Mouse (Mus musculus) MEL (cell line): Measurements from ENCODE around the gene Agpat4. TPM values are rescaled to one million over a fixed set of nuclear protein-coding genes. Genes with fewer than 3 reads are reported as not detected.

ENCODE experiments used
- DNase-seq: peaks from one replicate; pipeline ENCODE4 v3.0.0; 2011; ENCODE audit warnings: low read depth, low spot score
- H3K27ac ChIP-seq: 2 replicates; pipeline ENCODE4 v1.5.1; 2012; ENCODE audit warnings: low read depth, mild to moderate bottlenecking, control low read depth, low read length, moderate library complexity; ENCODE audit not compliant: control insufficient read depth
- H3K27me3 ChIP-seq, 2 experiments: fragments of 150-350 bp in 1 of 2; sonication (generic) in 1 of 2; 2 replicates each; pipeline ENCODE4 v1.6.1; 2012; ENCODE audit warnings: low read length in 2 of 2, mild to moderate bottlenecking in 2 of 2, improper control_type of control experiment in 1 of 2, moderate library complexity in 1 of 2; ENCODE audit not compliant: insufficient read depth in 2 of 2, control insufficient read depth in 1 of 2
- H3K36me3 ChIP-seq, 2 experiments: 2 replicates each; pipeline ENCODE4 v1.6.1; 2012 to 2014; ENCODE audit warnings: low read length in 2 of 2, improper control_type of control experiment in 1 of 2, inconsistent platforms in 1 of 2, mild to moderate bottlenecking in 1 of 2; ENCODE audit not compliant: insufficient read depth in 2 of 2, control insufficient read depth in 1 of 2
- H3K4me1 ChIP-seq, 2 experiments: fragments of 150-350 bp in 1 of 2; sonication (generic) in 1 of 2; 2 replicates each; pipeline ENCODE4 v1.6.1; 2012; ENCODE audit warnings: low read length in 2 of 2, improper control_type of control experiment in 1 of 2, mild to moderate bottlenecking in 1 of 2; ENCODE audit not compliant: insufficient read depth in 2 of 2, control insufficient read depth in 1 of 2
- H3K4me3 ChIP-seq, 2 experiments: fragments of 150-350 bp in 1 of 2; sonication (generic) in 1 of 2; 2 replicates each; pipeline ENCODE4 v1.5.1; 2012; ENCODE audit warnings: low read depth in 2 of 2, low read length in 2 of 2, mild to moderate bottlenecking in 2 of 2, moderate library complexity in 2 of 2, control low read depth in 1 of 2, improper control_type of control experiment in 1 of 2; ENCODE audit not compliant: control insufficient read depth in 1 of 2, insufficient read depth in 1 of 2
- H3K79me2 ChIP-seq: 2 replicates; pipeline ENCODE4 v1.6.1; 2012; ENCODE audit warnings: mild to moderate bottlenecking, low read length, moderate library complexity; ENCODE audit not compliant: control insufficient read depth, poor library complexity, insufficient read depth
- H3K9ac ChIP-seq: 2 replicates; pipeline ENCODE4 v1.6.1; 2012; ENCODE audit warnings: low read depth, mild to moderate bottlenecking, control low read depth, low read length, moderate library complexity; ENCODE audit not compliant: control insufficient read depth, poor library complexity, severe bottlenecking
- H3K9me3 ChIP-seq: fragments of 150-350 bp; sonication (generic); replicated peaks from 2 replicates; pipeline ENCODE4 v1.6.1; 2012; ENCODE audit warnings: mild to moderate bottlenecking, low read length, improper control_type of control experiment, moderate library complexity; ENCODE audit not compliant: insufficient read depth
- CHD1 ChIP-seq: IDR thresholded peaks from 2 replicates; pipeline ENCODE4 v1.6.1; 2012; ENCODE audit warnings: low read depth, mild to moderate bottlenecking, inconsistent platforms, low read length, improper control_type of control experiment
- CHD2 ChIP-seq: IDR thresholded peaks from 2 replicates; pipeline ENCODE4 v1.6.1; 2011; ENCODE audit warnings: low read length, improper control_type of control experiment
- CTCF ChIP-seq, 3 experiments: IDR thresholded peaks in 2 of 3; conservative IDR thresholded peaks in 1 of 3; 2 replicates each; pipeline ENCODE4 v1.5.1; 2011 to 2012; ENCODE audit warnings: low read length in 3 of 3, low read depth in 2 of 3, mild to moderate bottlenecking in 2 of 3, improper control_type of control experiment in 1 of 3, inconsistent platforms in 1 of 3, mixed read lengths in 1 of 3, moderate library complexity in 1 of 3; ENCODE audit not compliant: control insufficient read depth in 1 of 3, insufficient read depth in 1 of 3, poor library complexity in 1 of 3, severe bottlenecking in 1 of 3
- ELF1 ChIP-seq: IDR thresholded peaks from 2 replicates; pipeline ENCODE4 v1.6.1; 2014; ENCODE audit warnings: low read depth, mild to moderate bottlenecking, inconsistent platforms, low read length, improper control_type of control experiment, moderate library complexity
- EP300 ChIP-seq, 2 experiments: IDR thresholded peaks; 2 replicates each; pipeline ENCODE4 v1.6.1; 2011; ENCODE audit warnings: improper control_type of control experiment in 2 of 2, low read length in 2 of 2, low read depth in 1 of 2, mild to moderate bottlenecking in 1 of 2
- ETS1 ChIP-seq: IDR thresholded peaks from 2 replicates; pipeline ENCODE4 v1.6.1; 2012; ENCODE audit warnings: low read depth, mild to moderate bottlenecking, inconsistent platforms, low read length, improper control_type of control experiment, moderate library complexity
- GABPA ChIP-seq: IDR thresholded peaks from 2 replicates; pipeline ENCODE4 v1.6.1; 2012; ENCODE audit warnings: low read depth, mild to moderate bottlenecking, inconsistent platforms, low read length, improper control_type of control experiment, moderate library complexity
- GATA1 ChIP-seq: IDR thresholded peaks from 2 replicates; pipeline ENCODE4 v1.6.1; 2011; ENCODE audit warnings: low read depth, low read length, improper control_type of control experiment
- HCFC1 ChIP-seq: IDR thresholded peaks from 2 replicates; pipeline ENCODE4 v1.6.1; 2012; ENCODE audit warnings: low read depth, mild to moderate bottlenecking, inconsistent platforms, low read length, improper control_type of control experiment, moderate library complexity
- MAX ChIP-seq: IDR thresholded peaks from 2 replicates; pipeline ENCODE4 v1.6.1; 2011; ENCODE audit warnings: low read length, improper control_type of control experiment
- MEF2A ChIP-seq: IDR thresholded peaks from 2 replicates; pipeline ENCODE4 v1.6.1; 2014; ENCODE audit warnings: low read depth, mild to moderate bottlenecking, inconsistent platforms, low read length, improper control_type of control experiment; ENCODE audit not compliant: poor library complexity, insufficient replicate concordance, severe bottlenecking; ENCODE audit errors: extremely low read depth
- MXI1 ChIP-seq: IDR thresholded peaks from 2 replicates; pipeline ENCODE4 v1.6.1; 2011; ENCODE audit warnings: mild to moderate bottlenecking, low read depth, low read length, improper control_type of control experiment
- MYB ChIP-seq: IDR thresholded peaks from 2 replicates; pipeline ENCODE4 v1.6.1; 2011; ENCODE audit warnings: mild to moderate bottlenecking, low read depth, low read length, improper control_type of control experiment
- POLR2A ChIP-seq, 2 experiments: IDR thresholded peaks; 2 replicates each; pipeline ENCODE4 v1.6.1; 2011 to 2012; ENCODE audit warnings: low read length in 2 of 2, mild to moderate bottlenecking in 2 of 2, control low read depth in 1 of 2, improper control_type of control experiment in 1 of 2, low read depth in 1 of 2, moderate library complexity in 1 of 2; ENCODE audit not compliant: control insufficient read depth in 1 of 2, insufficient read depth in 1 of 2, poor library complexity in 1 of 2
- POLR2AphosphoS5 ChIP-seq: IDR thresholded peaks from 2 replicates; pipeline ENCODE4 v1.6.1; 2012; ENCODE audit warnings: low read depth, borderline replicate concordance, mild to moderate bottlenecking, inconsistent platforms, low read length, moderate library complexity, mixed read lengths
- RCOR1 ChIP-seq: IDR thresholded peaks from 2 replicates; pipeline ENCODE4 v1.6.1; 2012; ENCODE audit warnings: low read depth, mild to moderate bottlenecking, inconsistent platforms, low read length, improper control_type of control experiment
- UBTF ChIP-seq: IDR thresholded peaks from 2 replicates; pipeline ENCODE4 v1.6.1; 2012; ENCODE audit warnings: low read depth, mild to moderate bottlenecking, inconsistent platforms, low read length, improper control_type of control experiment, moderate library complexity, borderline replicate concordance; ENCODE audit not compliant: insufficient read depth
- ZC3H11A ChIP-seq: IDR thresholded peaks from 2 replicates; pipeline ENCODE4 v1.6.1; 2012; ENCODE audit warnings: low read depth, mild to moderate bottlenecking, inconsistent platforms, low read length, improper control_type of control experiment
- polyA plus RNA-seq, 2 experiments: library from polyadenylated mRNA; stranded (reverse) in 1 of 2; unstranded in 1 of 2; fragments of >175 nt in 1 of 2; fragments of >200 nt in 1 of 2; gene quantifications; 2 replicates each; pipeline versions ENCODE4 v1.2.1 to v1.2.4; 2012; ENCODE audit warnings: low replicate concordance in 2 of 2, low read depth in 1 of 2; ENCODE audit not compliant: insufficient read length in 2 of 2, insufficient read depth in 1 of 2, missing spikeins in 1 of 2
- total RNA-seq: library from RNA; depleted of rRNA; stranded (reverse); fragments of 300-350 nt; gene quantifications from 2 replicates; pipeline ENCODE4 v1.2.3, GENCODE M21; 2012

Agpat4 gene
- total and polyA plus RNA-seq, 3 experiments = 3.3 to 9.3 TPM; not detected in 1

DNA sequence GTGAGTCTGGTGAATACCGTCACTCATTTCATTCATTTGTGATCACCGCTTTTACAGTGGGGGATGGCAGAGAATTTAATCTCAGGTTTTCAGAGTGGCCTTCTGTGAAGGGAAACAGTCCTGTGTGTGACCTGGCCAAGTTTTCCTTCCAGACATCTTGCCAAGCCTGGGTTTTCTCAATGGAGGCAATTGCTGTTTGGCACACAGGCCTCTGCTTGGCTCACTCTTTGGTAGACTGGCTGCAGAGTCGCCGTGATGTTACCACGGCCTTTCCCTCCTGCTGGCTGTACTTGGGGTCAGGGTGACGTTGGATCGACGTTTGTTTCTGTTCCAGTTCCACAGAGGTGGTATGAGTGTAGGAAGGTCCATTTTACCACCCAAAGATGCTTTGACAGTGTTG lies 15.5 kb downstream of the Agpat4 start:
- H3K4me1 ChIP-seq = no peaks in the 10 kb centered on the region
- H3K27me3 ChIP-seq = no peaks in the 10 kb centered on the region
- no peaks in the 10 kb centered on the region for H3K36me3 ChIP-seq
- no peaks in the 10 kb centered on the region for H3K9me3 ChIP-seq
- H3K4me3 ChIP-seq = no peak overlapping the region
- H3K9ac ChIP-seq = no peak overlapping the region
- DNase-seq = no peak
- no peak overlapping the region for H3K27ac ChIP-seq
- TF ChIP-seq ELF1 = no peak
- TF ChIP-seq CTCF (IDR thresholded peaks at IDR 0.05 in 2 of 3, conservative IDR thresholded peaks at IDR 0.05 in 1 of 3; ENCODE audit: control insufficient read depth in 1 of 3, insufficient read depth in 1 of 3, low read depth in 2 of 3, low read length in 3 of 3, poor library complexity in 1 of 3, severe bottlenecking in 1 of 3) = no peak
- no peak for TF ChIP-seq MYB
- TF ChIP-seq POLR2A (IDR thresholded peaks at IDR 0.05; ENCODE audit: control insufficient read depth in 1 of 2, insufficient read depth in 1 of 2, low read depth in 1 of 2, low read length in 2 of 2, poor library complexity in 1 of 2) = no peak
- TF ChIP-seq RCOR1 = no peak
- TF ChIP-seq GABPA = no peak
- no peaks in the 10 kb centered on the region for H3K79me2 ChIP-seq

DNA sequence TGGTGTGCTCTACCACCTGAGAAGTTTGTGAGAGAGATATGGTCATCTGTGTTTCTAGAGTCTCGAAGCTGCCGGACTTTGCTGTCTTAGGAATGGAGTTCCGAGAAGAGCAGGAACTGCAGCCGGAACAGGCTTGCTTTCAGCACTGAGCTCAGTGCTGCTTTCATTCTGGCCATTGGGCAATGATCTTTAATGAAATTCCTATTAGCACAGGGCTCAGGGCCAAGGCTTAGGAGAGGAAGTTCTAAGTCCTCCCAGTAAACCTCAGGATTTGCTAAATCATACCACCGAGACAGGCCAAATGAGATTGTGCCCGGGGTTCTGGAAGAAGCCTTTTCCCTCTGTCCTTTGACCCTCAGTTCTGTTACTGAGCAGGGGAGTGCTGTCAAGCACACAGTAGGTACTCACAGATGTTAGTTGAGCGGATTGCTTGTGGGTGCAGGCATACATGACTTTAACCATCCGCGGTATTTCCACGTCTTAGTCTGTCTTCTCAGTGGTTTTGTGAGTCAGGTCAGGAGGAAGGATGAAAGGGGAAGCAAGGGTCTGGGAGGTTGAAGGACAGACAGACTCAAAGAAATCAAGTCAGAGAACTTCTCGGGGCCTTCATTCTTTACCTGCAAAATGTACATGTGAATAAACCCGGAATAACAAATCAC lies 16.6 kb downstream of the Agpat4 start:
- no peak overlapping the region for H3K4me3 ChIP-seq

DNA sequence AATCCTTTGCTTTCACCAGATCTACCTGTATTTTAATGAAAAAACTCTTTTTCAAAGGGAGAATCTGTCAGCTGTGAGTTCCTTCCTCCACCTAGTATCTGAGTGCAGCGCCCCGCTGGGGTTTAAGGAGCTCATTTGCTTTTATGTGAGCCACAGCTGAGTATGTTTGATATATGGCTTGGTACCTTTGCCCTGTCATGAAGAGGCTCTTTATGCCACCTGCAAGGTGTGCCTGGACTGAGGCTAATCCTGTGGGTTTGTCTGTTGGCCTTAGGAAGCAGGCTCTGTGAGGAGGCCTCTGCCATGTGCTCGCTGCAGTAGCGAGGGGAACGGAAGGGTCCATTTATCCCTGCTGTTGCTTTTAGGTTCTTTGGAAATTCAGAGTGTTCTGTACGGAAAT lies 19.9 kb downstream of the Agpat4 start:
- no peak overlapping the region for H3K9ac ChIP-seq
- no peaks in the 10 kb centered on the region for H3K36me3 ChIP-seq
- H3K27me3 ChIP-seq = no peaks in the 10 kb centered on the region
- H3K4me3 ChIP-seq = no peak overlapping the region
- TF ChIP-seq MYB (no peak), ETS1 (no peak), CHD2 (no peak), CHD1 (no peak), POLR2AphosphoS5 (no peak), UBTF (no peak), POLR2A (IDR thresholded peaks at IDR 0.05; ENCODE audit: control insufficient read depth in 1 of 2, insufficient read depth in 1 of 2, low read depth in 1 of 2, low read length in 2 of 2, poor library complexity in 1 of 2) (no peak), CTCF (IDR thresholded peaks at IDR 0.05 in 2 of 3, conservative IDR thresholded peaks at IDR 0.05 in 1 of 3; ENCODE audit: control insufficient read depth in 1 of 3, insufficient read depth in 1 of 3, low read depth in 2 of 3, low read length in 3 of 3, poor library complexity in 1 of 3, severe bottlenecking in 1 of 3) (no peak), ELF1 (no peak), ZC3H11A (no peak), MEF2A (no peak), HCFC1 (no peak)
- H3K27ac ChIP-seq = no peak overlapping the region
- H3K4me1 ChIP-seq = no peaks in the 10 kb centered on the region
- no peaks in the 10 kb centered on the region for H3K9me3 ChIP-seq
- no peak for DNase-seq
- no peaks in the 10 kb centered on the region for H3K79me2 ChIP-seq

More for the DNA sequence above, 16.6 kb downstream of the Agpat4 start:
- Histone ChIP-seq H3K27ac (no peak overlapping the region), H3K9me3 (no peaks in the 10 kb centered on the region), H3K4me1 (no peaks in the 10 kb centered on the region), H3K27me3 (no peaks in the 10 kb centered on the region), H3K79me2 (no peaks in the 10 kb centered on the region), H3K36me3 (no peaks in the 10 kb centered on the region), H3K9ac (no peak overlapping the region)
- TF ChIP-seq MXI1 (no peak), EP300 (IDR thresholded peaks at IDR 0.05; ENCODE audit: low read depth in 1 of 2, low read length in 2 of 2) (no peak), MAX (no peak), ZC3H11A (no peak), GATA1 (no peak), RCOR1 (no peak)
- DNase-seq = no peak
